Mouse (Mus musculus) mesoderm, embryonic 11.5 days (tissue): Measurements from ENCODE around the gene Trpm5.

ENCODE experiments used
- DNase-seq: peaks from one replicate; pipeline ENCODE4 v3.0.0-alpha.2; 2012; ENCODE audit warnings: low read depth, low spot score

Trpm5 gene

DNA sequence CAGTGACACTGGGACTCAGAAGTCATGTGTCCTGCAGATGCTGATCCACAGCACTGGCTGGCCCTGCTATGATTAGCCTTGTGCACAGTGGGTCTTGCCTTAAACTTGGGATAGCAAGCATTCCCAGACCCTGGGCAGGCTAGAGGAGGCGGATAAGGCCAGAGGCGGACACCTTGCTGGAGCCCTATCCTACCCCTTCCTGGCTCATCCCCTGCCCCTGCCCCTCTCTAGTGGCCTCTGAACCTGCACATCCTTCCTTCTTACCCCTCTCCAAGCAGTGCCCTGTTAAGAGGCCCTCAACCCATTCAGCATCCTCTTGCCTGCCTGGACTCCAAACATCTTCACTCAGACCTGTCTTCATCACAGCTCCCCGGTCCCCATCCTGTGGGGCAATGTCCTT, 53.9 kb downstream of the Trpm5 start:
- DNase-seq: no peak

- no peak for DNase-seq
Observed at GRCm38 (mm10) chr7:143038174-143038931, 56.1 kb downstream of the Trpm5 start.

GRCm38 (mm10) chr7:143037306-143037705, 57.1 kb downstream of the Trpm5 start:
- no peak for DNase-seq

GRCm38 (mm10) chr7:143036787-143037186, 57.7 kb downstream of the Trpm5 start:
- no peak for DNase-seq

DNA sequence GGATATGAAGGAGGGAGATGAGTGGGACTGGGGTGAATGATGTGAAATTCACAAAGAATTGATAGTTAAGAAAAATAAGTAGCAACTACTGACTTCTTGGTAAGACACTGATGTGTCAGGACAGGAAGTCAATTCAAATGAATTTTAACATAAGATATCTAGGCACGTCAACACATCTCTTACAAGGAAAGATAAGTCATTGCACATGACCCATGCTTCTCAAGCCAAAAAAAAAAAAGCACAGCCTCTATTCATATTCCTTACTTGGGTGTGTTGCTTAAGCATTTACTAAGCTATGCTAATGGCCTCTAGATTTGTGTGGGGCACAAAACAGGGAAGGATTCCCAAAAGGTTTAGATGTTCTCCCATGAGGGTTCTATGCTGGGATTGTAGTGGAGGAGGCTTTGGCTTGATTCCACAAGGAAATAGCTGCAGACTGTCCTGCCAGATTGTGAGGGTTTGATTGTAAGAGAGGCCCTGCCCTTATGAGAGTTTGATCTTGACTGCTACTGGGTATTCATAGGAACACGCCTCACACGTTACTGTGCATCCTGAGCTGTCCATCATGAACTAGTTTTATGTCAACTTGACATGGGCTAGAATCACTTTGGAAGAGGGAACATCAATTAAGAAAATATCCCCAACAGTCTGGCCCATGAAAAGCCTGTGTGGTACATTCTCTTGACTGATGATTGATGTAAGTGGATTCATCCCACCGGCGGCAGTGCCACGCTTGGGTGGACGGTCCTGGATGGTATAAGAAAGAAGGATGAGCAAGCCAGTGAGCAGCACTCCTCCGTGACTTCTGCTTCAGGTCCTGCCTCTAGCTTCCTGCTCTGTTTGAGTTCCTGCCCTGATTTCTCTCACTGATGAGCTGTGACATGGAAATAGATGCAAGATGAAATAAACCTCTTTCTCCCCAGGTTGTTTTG, 59.7 kb downstream of the Trpm5 start:
- DNase-seq: no peak

GRCm38 (mm10) chr7:143034112-143034511, 60.3 kb downstream of the Trpm5 start:
- no peak for DNase-seq

DNA sequence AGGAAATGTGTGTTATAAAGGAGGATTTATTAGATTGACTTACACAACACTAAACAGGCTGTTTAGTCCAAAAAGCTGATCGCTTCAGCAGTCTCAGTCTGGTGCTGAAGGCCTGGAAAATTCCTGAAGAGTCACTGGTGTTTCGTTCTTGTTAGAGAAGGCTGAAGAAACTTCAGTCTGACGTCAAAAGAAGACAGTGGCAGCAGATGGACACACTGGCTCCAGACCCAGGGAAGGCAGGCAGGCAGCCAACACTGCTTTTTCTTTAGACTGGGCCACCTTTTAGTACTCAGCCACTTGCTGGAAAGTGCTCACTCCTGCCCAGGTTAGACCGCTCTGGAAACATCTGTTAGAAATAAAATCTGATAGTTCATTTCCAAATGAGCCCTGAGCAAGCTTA, 60.9 kb downstream of the Trpm5 start:
- DNase-seq: no peak

GRCm38 (mm10) chr7:143031816-143032215, 62.6 kb downstream of the Trpm5 start:
- no peak for DNase-seq

- DNase-seq: no peak
Observed at GRCm38 (mm10) chr7:143027196-143027595, 67.2 kb downstream of the Trpm5 start.

DNA sequence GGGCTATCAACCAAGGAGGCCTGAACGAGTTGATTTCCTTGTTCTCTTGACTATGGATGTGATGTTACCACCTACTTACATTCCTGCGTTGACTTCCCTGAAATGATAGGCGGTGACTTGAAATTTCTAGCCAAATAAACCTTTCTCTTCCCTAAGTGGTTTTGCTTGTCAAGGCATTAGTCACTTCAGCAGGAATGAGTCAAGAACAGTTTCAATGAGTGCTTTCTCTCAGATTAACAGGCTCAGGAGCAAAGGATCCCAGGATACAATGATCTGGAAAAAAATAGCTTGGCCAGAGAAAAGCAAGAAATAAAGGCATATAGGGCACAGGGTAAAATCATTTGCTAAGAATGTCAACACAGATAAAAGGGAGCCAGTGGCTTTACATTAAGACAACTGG, 68.9 kb downstream of the Trpm5 start:
- DNase-seq: no peak

DNA sequence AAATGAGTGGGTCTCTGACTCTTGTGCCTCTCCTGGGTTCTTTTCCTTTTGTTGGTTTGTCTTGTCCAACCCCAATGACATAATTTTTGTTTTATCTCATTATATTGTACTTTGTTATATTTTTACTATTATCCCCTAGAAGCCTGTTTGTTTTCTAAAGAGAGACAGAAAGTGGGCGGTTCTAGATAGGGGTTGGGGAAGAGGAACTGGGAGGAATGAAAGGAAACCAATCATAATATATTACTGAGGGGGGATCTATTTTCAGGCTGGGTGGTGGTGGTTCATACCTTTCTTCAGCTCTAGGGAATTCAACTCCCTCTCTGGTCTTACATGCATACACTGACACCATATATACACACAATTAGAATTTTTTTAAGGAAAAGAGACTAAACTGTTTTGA, 70.1 kb downstream of the Trpm5 start:
- no peak for DNase-seq

DNA sequence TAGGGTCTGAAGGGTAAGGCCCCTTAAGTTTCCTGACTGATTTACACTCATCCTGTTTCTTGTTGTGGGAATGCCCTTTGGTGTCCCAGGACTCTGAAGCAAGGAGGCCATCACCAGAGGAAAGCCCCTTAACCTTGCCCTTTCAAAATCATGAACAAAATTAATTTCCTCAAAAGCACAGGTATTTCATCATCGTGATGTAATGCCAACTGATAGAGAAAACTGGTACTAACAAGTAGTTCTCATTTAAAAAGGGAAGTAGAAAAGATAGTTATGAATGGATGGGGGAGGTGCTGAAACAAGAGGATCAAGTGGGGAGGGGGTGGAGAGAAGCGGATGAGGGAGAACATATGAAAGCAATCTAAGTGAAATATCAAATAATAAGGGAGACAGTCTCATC, 70.9 kb downstream of the Trpm5 start:
- no peak for DNase-seq

- no peak for DNase-seq
Observed at GRCm38 (mm10) chr7:143021356-143022164, 72.9 kb downstream of the Trpm5 start.

- DNase-seq: no peak
Observed at GRCm38 (mm10) chr7:143020764-143021163, 73.7 kb downstream of the Trpm5 start.

DNA sequence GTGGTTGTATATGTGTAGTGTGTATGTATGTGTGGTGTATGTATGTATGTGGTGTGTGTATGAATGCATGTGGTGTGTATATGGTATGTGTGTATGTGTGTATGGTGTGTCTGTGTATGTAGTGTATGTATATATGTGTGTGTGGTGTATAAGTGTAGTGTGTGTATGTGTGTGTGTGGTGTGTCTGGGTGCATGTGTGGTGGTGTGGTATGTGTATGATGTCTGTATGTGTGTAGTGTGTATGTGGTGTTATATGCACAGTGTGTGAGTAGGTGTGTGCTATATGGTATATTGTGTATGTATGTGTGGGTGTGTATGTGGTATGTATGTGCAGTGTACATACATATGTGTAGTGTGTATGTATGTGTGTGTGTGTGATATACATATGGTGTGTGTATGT, 74.4 kb downstream of the Trpm5 start:
- no peak for DNase-seq
